Mouse (Mus musculus) embryonic facial prominence, embryonic 13.5 days (tissue): ENCODE data around the gene Cd47. TPM values are rescaled to one million over a fixed set of nuclear protein-coding genes. Genes with fewer than 3 reads are reported as not detected.

Experiments
- ATAC-seq: fragments of 200-750 bp; cut with Nextera tagmentation; 2 replicates; pipeline ENCODE4 v1.8.0; 2017; ENCODE audit warnings: low read depth; ENCODE audit not compliant: insufficient number of reproducible peaks, insufficient read depth, low FRiP score, low TSS enrichment
- H3K27ac ChIP-seq: fragments of 300-500 bp; sonication (generic); 2 replicates; pipeline ENCODE4 v1.5.1; 2015; ENCODE audit warnings: moderate library complexity, mild to moderate bottlenecking, inconsistent platforms
- H3K27me3 ChIP-seq: fragments of 300-500 bp; sonication (generic); 2 replicates; pipeline ENCODE4 v1.6.1; 2015; ENCODE audit warnings: mild to moderate bottlenecking, inconsistent platforms
- H3K36me3 ChIP-seq: fragments of 300-500 bp; sonication (generic); 2 replicates; pipeline ENCODE4 v1.6.1; 2015; ENCODE audit warnings: mild to moderate bottlenecking, inconsistent platforms
- H3K4me1 ChIP-seq: fragments of 300-500 bp; sonication (generic); 2 replicates; pipeline ENCODE4 v1.6.1; 2015; ENCODE audit warnings: inconsistent platforms
- H3K4me2 ChIP-seq: fragments of 300-500 bp; sonication (generic); 2 replicates; pipeline ENCODE4 v1.6.1; 2015; ENCODE audit warnings: moderate library complexity, mild to moderate bottlenecking, inconsistent platforms
- H3K4me3 ChIP-seq: fragments of 300-500 bp; sonication (generic); 2 replicates; pipeline ENCODE4 v1.5.1; 2015; ENCODE audit warnings: mild to moderate bottlenecking, inconsistent platforms
- H3K9ac ChIP-seq: fragments of 300-500 bp; sonication (generic); 2 replicates; pipeline ENCODE4 v1.6.1; 2015; ENCODE audit warnings: mild to moderate bottlenecking, inconsistent platforms
- H3K9me3 ChIP-seq: fragments of 300-500 bp; sonication (generic); 2 replicates; pipeline ENCODE4 v1.6.1; 2016; ENCODE audit warnings: inconsistent platforms
- WGBS: fragments of 180-500 bp; shearing (Covaris S2); methylation state at CpG from one replicate; pipeline ENCODE4 v1.1.7; 2015; ENCODE audit warnings: mixed read lengths; 5-methylcytosine and 5-hydroxymethylcytosine counted together
- polyA plus RNA-seq: library from polyadenylated mRNA; unstranded; fragments of >200 nt; fragmentation: Nextera tagmentation; extraction: Ambion mirVana; gene quantifications from 2 replicates; pipeline ENCODE4 v1.2.1, GENCODE M21; 2015

The Cd47 gene
- polyA plus RNA-seq, 1 experiment from 2014 or later, result 70.1 TPM

DNA sequence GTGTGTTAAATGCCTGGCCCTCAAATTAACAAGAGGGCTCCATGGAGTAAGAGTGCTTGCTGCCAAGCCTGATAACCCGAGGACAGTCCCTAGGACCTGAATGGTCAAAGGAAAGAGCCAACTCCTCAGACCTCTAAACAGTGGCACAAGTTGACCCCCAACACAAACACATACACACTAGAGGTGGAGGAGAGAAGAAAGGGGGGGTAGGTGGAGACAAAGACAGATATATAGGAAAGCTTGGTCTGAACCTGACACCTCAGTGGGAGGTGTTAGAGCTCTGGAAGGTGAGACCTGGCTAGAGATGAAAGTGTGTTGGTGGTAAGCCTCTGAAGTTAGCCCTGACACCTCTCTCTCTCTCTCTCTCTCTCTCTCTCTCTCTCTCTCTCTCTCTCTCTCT is 27.8 kb upstream of the Cd47 start:
- no peaks in the 10 kb centered on the region for H3K9me3 ChIP-seq
- H3K36me3 ChIP-seq, result no peaks in the 10 kb centered on the region
- H3K9ac ChIP-seq, result no peak overlapping the region
- no peaks in the 10 kb centered on the region for H3K27me3 ChIP-seq
- no peak overlapping the region for H3K27ac ChIP-seq
- no peaks in the 10 kb centered on the region for H3K4me1 ChIP-seq
- H3K4me2 ChIP-seq, result no peak overlapping the region
- H3K4me3 ChIP-seq, result no peak overlapping the region
- ATAC-seq, result no peak
- WGBS, result 63% methylated on average over 1 of the region's 1 CpGs

DNA sequence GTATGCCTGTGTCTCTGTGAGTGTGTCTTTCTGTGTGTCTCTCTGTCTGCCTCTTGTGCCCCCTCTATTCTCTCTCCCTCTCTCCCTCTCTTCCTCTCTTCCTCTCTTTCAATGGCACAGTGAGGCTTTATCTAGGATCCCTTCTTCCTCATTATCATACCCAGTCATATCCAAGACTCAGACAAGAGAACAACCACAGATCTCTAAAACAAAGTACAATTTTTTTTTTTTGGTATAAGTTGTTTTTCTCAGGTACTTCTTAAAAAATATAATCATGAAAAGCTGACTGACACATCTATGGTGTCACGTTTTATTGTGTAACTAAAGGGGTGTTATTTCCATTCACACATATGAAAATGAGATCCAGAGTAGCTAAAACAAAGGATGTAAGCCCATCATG is 27.3 kb upstream of the Cd47 start:
- H3K4me2 ChIP-seq, result no peak overlapping the region
- H3K36me3 ChIP-seq, result no peaks in the 10 kb centered on the region
- no peaks in the 10 kb centered on the region for H3K27me3 ChIP-seq
- no peak for ATAC-seq
- WGBS, result 86% methylated on average over 1 of the region's 1 CpGs
- H3K4me3 ChIP-seq, result no peak overlapping the region
- no peak overlapping the region for H3K27ac ChIP-seq
- no peaks in the 10 kb centered on the region for H3K4me1 ChIP-seq
- H3K9ac ChIP-seq, result no peak overlapping the region
- H3K9me3 ChIP-seq, result no peaks in the 10 kb centered on the region

DNA sequence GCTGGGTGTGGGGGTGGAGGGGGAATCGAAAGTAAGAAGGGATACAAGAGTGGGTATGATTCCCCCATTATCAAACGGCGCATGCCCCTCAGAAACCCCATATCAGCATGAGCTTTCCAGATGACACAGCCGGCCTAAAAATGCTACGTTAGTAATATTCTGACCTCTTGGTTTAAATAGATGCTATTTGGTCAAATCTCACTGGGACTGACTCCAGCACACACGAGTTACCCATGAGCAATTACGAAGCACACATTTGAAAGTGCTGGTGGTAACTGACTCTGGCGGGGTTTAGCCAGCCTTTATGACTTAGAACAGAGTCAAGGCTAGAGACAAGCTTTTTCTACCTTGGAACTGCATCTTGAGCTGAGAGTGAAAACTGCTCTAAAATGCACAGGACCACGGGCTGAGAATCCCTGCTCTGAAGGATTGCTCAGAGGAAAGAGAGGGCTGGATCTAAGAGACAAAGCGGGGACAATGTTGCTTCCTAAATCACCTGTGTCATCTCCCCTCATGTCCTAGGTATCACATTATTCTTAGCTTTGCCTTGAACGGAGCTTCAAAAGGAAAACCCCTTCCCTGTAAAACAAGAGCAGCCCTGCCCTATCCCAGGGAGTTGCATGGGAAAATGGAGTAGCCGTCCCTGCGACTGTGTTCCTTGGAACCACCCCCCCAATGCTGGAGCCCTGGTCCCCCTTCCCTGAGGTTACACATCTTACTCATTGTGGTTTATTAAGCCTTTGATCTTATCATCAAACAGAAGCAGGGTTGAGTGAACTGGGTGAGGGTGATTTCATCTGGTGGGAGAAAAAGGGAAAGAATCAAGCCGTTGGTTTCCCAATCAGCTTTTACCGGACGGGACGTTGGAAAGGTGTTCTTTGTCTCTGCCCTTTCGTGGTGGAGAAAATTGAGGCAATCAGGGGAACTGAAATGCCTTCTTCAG is 26.0 kb upstream of the Cd47 start:
- 74% methylated on average over 18 of the region's 18 CpGs for WGBS
- no peak for ATAC-seq
- Histone ChIP-seq H3K9ac (no peak overlapping the region), H3K27ac (no peak overlapping the region), H3K27me3 (no peaks in the 10 kb centered on the region), H3K9me3 (no peaks in the 10 kb centered on the region), H3K4me2 (no peak overlapping the region), H3K4me1 (no peaks in the 10 kb centered on the region), H3K4me3 (no peak overlapping the region), H3K36me3 (no peaks in the 10 kb centered on the region)

DNA sequence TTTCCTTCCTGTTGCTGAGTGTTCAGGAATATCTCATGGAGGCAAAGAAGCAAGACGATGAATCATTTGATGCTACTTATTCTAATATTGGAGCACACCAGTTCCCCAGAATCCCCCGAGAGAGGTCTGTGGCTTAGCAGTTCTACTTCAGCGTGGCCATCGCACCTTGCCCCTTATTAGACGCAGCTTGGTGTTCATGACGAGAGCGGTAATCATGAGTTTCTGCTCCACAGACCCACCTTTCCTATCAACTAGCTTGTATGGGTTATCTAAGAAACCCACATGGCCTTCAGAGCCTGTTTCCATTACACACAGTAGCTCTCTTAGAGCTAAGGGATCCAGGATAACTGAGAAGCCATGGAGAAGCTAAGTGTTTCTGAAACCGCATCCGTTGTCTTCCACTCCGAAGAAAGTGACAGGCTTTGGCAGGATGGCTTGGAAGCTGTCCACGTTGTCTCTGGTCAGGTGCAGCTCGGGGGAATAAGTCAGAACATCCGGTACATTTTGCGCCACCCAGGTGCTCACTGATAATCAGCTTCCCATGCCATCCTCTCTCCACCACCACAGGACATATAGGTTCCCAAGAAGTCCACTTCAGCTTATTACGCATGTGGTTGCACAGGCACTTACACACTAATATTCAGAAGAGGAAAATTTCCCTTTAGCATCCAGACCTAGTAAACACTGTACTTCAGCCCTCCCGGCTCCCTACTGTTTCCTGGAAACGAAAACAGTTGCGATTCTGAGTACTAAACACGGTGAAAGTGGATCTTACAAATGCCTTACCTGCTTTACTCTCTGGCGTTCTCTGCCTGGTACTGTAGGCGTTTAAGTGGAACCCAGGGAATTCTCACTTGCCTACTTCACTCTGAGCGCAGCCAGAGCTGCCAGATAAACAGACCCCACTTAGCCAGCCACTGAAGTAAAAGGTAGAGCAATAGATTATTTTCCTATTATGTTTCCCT is 25.0 kb upstream of the Cd47 start:
- Histone ChIP-seq H3K4me2 (no peak overlapping the region), H3K27ac (no peak overlapping the region), H3K4me1 (no peaks in the 10 kb centered on the region), H3K9ac (no peak overlapping the region), H3K9me3 (no peaks in the 10 kb centered on the region), H3K4me3 (no peak overlapping the region), H3K36me3 (no peaks in the 10 kb centered on the region), H3K27me3 (no peaks in the 10 kb centered on the region)
- WGBS, result 87% methylated on average over 22 of the region's 22 CpGs
- ATAC-seq, result no peak

DNA sequence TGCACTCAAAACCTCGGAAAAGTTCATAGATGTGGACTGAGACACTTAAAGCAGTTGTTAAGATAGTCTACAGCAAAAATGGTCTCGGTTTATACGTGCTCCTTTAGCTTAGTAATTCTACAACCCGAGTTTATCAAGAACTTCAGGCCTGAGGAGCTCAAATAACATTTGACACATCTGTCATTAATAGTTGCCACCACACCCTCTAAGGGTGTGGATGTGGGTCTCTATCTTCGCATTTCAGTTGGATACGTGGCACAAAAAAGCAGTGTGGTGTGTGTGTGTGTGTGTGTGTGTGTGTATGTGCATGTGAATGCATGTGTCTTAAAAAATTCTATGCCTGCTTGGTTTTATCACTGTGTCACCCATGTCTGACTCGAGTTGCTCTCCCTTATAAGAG is 23.4 kb upstream of the Cd47 start:
- no peak overlapping the region for H3K4me3 ChIP-seq
- H3K36me3 ChIP-seq, result no peaks in the 10 kb centered on the region
- H3K4me1 ChIP-seq, result no peaks in the 10 kb centered on the region
- no peak for ATAC-seq
- no peaks in the 10 kb centered on the region for H3K9me3 ChIP-seq
- H3K27me3 ChIP-seq, result no peaks in the 10 kb centered on the region
- no peak overlapping the region for H3K9ac ChIP-seq
- 65% methylated on average over 7 of the region's 7 CpGs for WGBS
- H3K4me2 ChIP-seq, result no peak overlapping the region
- H3K27ac ChIP-seq, result no peak overlapping the region

DNA sequence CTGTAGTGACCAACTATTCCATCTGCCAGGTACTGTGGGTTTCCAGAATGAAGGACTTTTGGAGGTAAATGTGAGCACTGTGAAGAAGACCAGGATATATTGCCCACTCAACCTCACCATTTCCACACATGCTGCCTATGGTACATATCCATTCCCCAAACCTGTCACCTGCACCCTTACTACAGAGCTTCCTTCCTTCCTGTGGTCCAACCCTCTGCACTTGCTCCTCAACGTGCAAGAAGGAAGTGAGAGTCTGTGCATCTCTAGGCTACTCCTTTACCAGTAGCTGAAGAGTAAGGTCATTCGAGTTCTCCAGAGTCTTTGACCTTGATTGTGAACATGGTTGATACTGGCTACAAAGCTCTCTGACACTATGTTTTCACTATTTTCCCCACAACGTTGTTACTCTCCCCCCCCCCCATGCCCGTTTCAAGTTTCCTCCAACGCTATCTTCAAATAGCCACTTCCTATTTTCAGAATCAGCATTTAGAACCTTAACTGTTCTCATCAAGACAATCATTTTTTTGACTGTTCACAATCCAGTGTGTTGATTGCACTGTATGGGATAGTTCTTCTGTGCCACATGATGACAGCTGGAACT is 18.7 kb upstream of the Cd47 start:
- Histone ChIP-seq H3K27me3 (no peaks in the 10 kb centered on the region), H3K4me1 (no peaks in the 10 kb centered on the region), H3K36me3 (no peaks in the 10 kb centered on the region), H3K9ac (no peak overlapping the region), H3K9me3 (no peaks in the 10 kb centered on the region), H3K27ac (no peak overlapping the region), H3K4me3 (no peak overlapping the region), H3K4me2 (no peak overlapping the region)
- WGBS, result 84% methylated on average over 5 of the region's 5 CpGs
- no peak for ATAC-seq

DNA sequence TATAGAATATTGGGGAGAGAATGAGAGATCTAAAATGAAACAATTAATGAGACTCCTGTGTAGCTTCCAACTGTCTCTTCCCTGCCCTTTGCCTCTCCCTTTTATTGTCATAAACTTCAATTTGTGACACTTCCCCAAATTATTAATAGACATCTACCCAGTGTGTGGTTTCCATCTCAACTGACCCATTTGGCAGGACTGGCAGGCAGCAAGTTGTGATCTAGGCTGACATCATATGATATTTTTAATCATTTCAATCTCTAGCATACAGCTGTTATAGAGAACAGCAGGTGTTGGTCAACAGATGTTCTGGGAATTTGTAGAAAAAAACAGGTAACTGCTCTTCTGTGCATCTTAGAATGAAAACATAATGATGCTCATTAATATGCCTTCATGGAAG is 17.0 kb upstream of the Cd47 start:
- no peaks in the 10 kb centered on the region for H3K9me3 ChIP-seq
- H3K4me1 ChIP-seq, result no peaks in the 10 kb centered on the region
- H3K27ac ChIP-seq, result no peak overlapping the region

DNA sequence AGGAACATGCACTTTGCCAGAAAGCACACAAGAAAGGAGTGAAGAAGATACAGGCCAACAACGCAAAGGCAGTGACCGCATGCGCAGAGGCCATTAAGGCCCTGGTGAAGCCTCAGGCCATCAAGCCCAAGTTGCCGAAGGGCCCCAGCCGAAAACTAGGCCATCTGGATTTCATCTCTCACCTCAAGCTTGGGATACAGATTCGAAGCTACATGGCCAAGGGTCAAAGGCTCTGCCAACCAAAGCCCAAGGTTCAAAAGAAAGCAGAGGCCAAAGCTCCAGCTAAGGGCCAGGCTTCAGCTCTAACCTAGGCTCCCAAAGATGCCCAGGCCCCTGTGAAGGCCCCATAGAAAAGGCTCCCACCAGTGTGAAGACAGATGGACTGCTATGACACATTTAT is 14.2 kb upstream of the Cd47 start:
- H3K4me2 ChIP-seq, result no peak overlapping the region
- no peak overlapping the region for H3K9ac ChIP-seq
- no peaks in the 10 kb centered on the region for H3K9me3 ChIP-seq
- no peak for ATAC-seq
- no peaks in the 10 kb centered on the region for H3K4me1 ChIP-seq
- 79% methylated on average over 6 of the region's 6 CpGs for WGBS
- no peak overlapping the region for H3K27ac ChIP-seq
- no peaks in the 10 kb centered on the region for H3K36me3 ChIP-seq
- no peak overlapping the region for H3K4me3 ChIP-seq
- no peaks in the 10 kb centered on the region for H3K27me3 ChIP-seq

More for the DNA sequence above, 17.0 kb upstream of the Cd47 start:
- ATAC-seq, result no peak
- H3K9ac ChIP-seq, result no peak overlapping the region
- H3K36me3 ChIP-seq, result no peaks in the 10 kb centered on the region
- H3K4me2 ChIP-seq, result no peak overlapping the region
- no peak overlapping the region for H3K4me3 ChIP-seq
- H3K27me3 ChIP-seq, result no peaks in the 10 kb centered on the region

DNA sequence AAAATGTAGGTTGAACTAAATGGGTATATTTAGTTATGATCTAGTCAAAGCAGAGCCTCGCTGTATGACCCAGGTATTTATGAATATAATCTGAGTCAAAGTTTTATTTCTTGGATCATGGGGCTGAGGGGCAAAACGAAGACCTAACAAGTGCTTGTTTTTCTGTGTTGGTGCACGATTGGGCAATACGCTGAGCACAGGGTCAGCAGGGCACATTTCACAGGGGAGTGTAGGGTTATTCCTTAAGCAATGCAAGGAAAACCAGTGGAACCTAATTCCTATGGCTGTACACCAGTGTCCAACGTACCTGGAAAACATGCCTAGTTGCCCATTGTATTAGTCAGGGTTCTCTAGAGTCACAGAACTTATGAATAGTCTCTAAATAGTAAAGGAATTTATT is 12.6 kb upstream of the Cd47 start:
- Histone ChIP-seq H3K4me3 (no peak overlapping the region), H3K4me1 (no peaks in the 10 kb centered on the region), H3K9ac (no peak overlapping the region), H3K36me3 (no peaks in the 10 kb centered on the region), H3K27ac (no peak overlapping the region), H3K27me3 (no peaks in the 10 kb centered on the region), H3K9me3 (no peaks in the 10 kb centered on the region), H3K4me2 (no peak overlapping the region)
- WGBS, result 86% methylated on average over 5 of the region's 5 CpGs
- ATAC-seq, result no peak

DNA sequence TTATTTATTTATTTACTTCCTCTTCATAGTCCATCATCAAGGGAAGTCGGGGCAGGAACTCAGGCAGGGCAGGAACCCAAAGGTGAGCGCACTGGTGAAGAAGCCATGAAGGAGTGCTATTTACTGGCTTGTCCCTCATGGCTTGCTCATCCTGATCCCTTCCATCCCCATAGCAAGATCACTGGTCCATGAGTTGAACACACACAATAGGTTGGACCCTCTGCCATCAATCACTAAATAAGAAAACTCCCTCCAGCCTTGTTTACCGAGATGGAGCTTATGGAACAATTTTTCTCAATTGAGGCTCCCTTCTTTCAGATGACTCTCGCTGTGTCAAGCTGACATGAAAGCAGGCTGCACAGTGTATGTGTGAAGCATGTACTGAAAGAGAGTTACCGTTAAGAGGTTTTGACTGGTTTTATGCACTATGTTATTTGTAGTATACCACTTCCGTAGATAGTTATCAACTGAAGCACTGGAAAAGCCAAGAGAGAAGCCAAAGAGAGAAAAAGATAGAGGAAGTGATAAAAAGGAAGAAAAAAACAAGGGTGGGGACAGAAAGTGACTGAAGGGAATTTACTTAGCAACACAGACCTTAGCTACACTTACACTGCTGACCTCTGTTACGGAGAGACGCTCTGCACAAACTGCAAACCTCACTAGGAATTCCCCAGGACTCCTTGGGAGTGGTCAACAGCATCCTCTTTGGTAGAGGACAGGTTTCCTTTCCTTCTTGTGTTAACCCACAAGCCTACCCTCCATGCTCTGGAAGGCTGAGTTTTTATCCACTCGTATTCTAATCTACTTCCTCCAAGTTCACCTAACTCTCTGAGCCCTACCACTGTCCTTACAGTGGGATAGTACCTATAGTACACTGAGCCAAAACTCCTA is 9.5 kb upstream of the Cd47 start:
- Histone ChIP-seq H3K9me3 (no peaks in the 10 kb centered on the region), H3K4me2 (no peak overlapping the region), H3K9ac (no peak overlapping the region), H3K4me3 (no peak overlapping the region), H3K27ac (no peak overlapping the region), H3K4me1 (no peaks in the 10 kb centered on the region), H3K27me3 (no peaks in the 10 kb centered on the region), H3K36me3 (no peaks in the 10 kb centered on the region)
- 89% methylated on average over 9 of the region's 9 CpGs for WGBS
- ATAC-seq, result no peak

DNA sequence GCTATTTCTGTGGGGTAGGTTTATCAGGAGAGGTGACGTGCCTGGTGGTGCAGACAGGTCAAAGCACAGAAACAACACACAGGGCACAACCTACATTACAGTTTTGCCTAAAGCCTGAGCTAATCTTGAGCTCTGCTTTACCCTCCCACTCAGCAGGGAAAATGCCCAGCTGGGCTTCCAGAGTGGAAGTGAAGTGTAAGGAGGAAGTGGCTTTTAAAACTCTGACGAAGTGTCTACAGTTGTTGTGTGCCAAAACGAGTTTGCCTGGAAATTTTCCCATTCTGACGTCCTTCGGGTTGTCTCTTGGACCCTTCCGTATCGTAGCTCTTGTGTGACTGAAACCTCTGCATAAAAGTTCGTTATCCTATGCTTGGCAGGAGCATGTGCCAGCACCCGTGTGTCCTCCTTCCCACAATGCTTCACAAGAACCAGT is 7.9 kb upstream of the Cd47 start:
- no peak for ATAC-seq
- H3K9ac ChIP-seq, result no peak overlapping the region
- 86% methylated on average over 9 of the region's 9 CpGs for WGBS
- no peak overlapping the region for H3K27ac ChIP-seq
- H3K4me2 ChIP-seq, result no peak overlapping the region
- H3K27me3 ChIP-seq, result no peaks in the 10 kb centered on the region
- no peaks in the 10 kb centered on the region for H3K4me1 ChIP-seq
- H3K4me3 ChIP-seq, result no peak overlapping the region
- no peaks in the 10 kb centered on the region for H3K9me3 ChIP-seq
- no peaks in the 10 kb centered on the region for H3K36me3 ChIP-seq
